Mouse (Mus musculus) adrenal gland, postnatal 10 days (tissue): ENCODE measurements around the gene Tbrg1. TPM values are rescaled to one million over a fixed set of nuclear protein-coding genes. Genes with fewer than 3 reads are reported as not detected.

Source experiments
- DNase-seq: peaks from one replicate; pipeline ENCODE4 v3.0.0; 2021; ENCODE audit warnings: mixed read lengths
- total RNA-seq, 2 experiments: library from RNA; stranded (reverse); gene quantifications; 2 replicates each; pipeline ENCODE4 v1.2.3; 2021

Gene Tbrg1
- total RNA-seq, 2 experiments from 2014 or later = 81.4 to 88.9 TPM

DNA sequence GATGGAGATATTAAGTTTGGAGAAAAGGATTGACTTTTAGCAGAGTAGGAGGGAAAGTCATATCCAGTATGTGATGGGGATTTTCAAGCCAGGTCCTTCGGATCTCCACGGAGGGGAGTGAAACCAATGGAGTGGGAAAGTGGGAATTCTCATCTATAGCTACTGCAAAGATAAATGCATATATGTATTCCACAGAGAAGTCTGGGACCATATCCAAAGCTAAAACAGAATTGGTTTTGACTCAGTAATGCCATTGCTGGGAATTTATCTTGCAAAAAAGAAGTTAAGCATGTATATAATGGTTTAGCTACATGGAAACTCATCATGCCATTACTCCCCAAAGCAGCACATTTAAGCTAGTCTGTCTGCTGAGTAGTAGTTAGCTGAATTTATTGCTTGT lies 24.8 kb downstream of the Tbrg1 start:
- no peak for DNase-seq

DNA sequence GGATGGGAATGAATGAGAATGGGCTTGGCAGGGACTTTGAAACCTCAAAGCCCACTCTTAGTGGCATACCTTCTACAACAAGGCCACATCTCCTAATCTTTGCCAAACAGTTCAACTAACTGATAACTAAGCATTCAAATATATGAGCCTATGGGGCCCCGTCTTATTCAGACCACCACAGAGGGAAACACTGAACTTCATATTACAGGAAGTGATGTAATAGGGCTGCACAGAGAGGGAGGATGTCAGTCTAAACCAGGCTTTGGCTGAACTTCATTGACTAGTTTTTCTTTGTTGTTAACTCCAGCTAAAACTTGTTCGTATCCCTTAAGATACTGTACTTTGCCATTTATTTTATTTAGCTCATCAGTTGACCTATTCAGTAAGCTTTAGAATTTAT lies 27.2 kb downstream of the Tbrg1 start:
- DNase-seq = no peak

DNA sequence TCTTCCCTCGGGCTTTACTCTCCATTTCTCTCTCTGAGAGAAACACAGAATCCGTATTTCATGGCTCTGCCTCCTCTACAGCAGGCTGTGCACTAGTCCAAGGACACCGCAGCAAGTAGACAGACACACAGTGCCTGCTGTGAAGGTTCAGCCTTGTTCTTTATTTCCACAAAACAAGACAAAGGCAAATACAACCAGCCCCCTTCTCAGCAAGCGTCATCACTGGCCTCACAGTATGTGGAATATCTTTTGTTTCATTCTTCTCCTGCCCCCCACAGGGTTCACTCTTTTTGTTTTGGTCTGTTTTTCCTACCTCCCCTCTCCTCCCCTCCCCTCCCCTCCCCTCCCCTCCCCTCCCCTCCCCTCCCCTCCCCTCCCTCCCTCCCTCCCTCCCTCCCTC lies 28.5 kb downstream of the Tbrg1 start:
- no peak for DNase-seq

DNA sequence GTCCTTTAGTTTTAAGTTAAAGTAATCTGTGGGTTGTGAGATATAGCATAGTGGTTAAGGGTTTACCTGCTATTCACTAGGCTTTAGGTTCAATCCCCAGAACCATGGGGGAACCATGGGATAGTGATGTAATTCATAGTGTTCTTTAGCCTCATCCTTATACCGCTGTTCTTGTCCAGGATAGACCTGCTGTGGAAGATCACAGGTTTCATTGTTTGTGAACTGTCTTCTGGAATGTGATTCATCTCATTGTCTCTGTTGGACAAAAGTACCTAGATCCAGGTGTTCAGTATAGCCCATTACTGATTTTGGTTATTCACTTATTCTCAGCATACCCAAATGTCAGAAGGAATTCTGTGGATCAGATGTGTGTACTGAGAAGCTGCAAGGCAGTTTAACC lies 29.8 kb downstream of the Tbrg1 start:
- no peak for DNase-seq

DNA sequence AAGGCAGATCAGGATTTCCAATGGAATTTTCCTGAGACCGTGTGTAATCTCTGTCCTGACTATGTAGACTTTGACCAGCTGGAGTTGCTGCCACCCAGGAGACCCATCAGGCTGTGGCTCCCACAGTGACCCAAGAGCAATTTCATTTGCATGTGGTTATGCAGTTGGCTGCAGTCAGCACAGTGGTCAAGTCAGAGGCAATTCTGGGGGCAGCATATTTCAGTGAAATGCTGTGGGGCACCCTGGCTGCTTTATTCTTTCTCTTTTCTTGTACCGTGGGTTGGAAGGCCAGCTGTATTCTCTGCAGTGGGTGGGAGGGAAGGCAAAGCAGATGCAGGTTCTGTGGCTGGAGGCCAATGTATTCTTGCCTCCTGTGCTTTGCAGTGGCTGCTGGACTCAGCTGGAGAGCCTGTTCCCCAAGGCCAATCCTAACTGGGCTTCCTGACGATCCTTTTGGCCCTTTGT lies 31.0 kb downstream of the Tbrg1 start:
- DNase-seq = no peak

DNA sequence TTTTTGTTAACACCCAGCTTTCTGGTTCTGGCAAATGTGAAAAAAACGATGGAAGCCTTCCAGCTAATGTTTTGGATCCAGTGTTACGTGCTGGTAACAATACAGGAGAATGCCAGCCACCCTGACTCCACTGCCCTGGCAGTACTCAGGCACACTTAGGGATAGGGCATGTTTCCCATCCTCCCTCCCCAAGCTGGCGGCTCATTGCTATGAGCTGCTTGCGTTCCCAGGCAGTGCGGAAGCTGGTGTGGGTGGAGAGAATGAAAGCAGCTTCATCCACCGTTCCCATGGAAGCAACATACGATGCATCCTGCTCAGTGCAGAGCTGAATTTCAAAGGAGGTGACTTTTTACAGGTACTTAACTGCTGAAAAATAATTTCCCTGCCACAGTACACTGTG lies 31.5 kb downstream of the Tbrg1 start:
- DNase-seq = peak; percentile 19

DNA sequence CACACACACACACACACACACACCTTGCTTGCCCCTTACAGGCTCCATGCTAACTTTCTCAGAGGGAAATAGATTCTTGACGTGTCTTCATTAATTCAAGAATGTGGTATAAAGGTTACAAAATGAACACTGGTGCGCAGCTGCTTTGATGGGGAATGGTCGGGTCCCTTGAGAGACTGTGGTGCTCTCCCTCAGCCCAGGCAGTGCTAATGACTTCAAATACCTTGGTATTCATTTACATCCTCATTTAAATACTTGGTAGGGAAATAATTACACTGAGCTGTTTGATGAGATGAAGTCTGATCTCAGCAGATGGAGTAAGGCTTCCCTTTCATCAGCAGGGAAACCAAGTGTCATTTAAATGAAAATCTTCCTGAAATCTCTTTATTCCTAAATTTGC lies 32.0 kb downstream of the Tbrg1 start:
- DNase-seq = no peak

DNA sequence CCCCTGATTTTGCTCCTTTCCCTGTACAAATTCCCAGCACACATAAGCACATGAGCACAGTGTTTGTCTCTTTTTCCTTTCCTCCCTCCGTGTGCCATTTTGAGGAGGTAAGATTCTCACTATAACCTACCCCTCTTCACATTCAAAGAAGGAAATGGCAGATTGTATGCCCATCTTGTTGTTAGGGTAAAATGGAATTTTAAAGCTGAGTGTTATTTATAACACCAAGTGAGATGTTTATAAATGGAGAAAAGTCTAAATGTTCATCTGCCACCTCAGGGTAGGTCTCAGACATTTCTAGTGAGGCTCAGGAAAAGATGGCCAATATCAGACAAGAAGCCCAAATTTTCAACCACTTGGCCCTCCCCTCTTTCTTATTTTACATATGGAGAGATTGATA lies 32.6 kb downstream of the Tbrg1 start:
- no peak for DNase-seq

DNA sequence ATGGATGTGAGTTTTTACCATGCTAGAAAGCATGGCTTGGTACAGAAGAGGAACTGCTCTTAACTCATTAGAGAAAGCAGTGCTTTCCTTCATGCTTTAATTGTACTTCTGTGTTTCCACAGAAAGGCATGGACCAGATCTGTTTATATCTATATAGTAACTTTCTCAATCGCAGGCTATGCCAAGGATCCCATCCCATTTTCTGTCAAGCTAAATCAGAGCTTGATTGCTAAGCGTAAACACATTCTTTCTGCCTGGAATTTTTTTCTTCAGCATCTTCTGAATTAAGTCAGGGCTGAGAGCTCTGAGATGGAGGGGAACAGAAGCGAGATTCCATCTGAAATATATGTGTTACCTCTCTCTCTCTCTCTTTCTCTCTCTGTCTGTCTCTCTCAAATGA lies 33.1 kb downstream of the Tbrg1 start:
- DNase-seq = no peak

DNA sequence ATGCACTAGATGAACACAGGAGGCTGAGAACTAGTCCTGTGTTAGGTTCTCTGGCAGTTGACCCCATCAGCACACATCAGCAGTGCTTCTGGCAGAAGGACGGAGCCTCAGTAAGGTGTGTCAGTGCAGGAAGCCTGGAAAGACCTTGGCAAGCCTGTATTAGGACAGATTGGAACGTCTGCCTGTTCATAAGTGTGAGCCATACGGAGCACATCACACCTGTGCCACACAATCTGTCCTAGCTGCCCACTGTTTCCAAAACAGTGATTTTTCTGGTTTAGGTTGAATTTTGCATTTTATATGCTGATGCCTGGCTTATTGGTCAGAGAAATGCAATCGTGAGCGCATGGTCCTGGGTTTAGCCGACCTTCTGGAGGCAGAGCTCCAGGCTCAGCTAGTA lies 35.8 kb downstream of the Tbrg1 start:
- no peak for DNase-seq

DNA sequence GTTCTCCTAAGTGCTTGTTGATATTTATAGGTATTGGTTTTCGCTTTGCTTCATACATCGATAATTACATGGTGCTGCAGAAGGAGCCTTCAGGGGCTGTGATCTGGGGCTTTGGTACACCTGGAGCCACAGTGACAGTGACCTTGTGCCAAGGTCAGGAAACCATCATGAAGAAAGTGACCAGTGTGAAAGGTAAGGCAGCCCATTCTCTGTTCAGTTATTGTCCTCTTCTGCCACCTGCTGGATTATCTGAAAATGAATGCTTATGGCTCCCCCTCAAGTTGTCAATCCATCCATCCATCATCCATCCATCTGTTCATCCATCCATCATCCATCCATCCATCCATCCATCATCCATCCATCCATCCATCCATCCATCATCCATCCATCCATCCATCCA lies 40.3 kb downstream of the Tbrg1 start:
- DNase-seq = peak; percentile 34

DNA sequence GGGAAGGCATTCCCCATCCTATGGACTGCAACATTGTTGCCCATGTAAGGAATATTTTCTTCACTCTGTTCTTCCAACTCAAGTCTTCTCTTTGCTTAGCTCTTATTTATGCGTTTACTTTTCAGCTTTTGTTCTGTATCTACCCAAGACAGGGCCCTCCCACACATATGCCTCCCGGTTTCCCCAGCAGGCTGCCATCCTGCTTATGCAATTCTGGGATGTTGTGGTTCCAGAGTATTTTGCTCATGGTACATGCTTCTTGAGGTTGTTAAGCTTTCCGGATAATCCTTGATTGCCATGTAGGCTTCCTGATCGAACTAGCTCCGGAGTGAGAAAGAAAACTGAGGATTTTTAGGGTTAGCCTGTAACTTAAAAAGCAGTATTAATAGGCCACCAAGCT lies 41.9 kb downstream of the Tbrg1 start:
- no peak for DNase-seq

DNA sequence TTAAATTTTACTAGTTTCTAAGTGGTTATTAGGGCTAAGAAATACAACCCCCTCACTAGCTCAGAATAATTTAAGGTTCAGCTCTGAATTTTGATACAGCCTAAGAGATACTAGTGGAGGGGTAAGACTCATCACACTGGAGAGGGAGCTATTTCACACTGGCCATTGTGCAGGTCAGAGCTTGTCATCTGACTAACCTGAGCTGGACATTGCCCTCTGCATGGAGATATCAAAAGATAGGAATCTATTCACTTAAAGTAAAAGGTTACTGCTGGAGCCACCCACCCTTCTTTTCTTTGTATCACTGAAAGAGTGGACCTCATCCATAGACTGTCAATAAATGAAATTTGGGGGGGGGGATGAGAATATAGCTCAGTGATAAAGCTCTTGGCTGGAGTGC lies 42.8 kb downstream of the Tbrg1 start:
- DNase-seq = no peak

DNA sequence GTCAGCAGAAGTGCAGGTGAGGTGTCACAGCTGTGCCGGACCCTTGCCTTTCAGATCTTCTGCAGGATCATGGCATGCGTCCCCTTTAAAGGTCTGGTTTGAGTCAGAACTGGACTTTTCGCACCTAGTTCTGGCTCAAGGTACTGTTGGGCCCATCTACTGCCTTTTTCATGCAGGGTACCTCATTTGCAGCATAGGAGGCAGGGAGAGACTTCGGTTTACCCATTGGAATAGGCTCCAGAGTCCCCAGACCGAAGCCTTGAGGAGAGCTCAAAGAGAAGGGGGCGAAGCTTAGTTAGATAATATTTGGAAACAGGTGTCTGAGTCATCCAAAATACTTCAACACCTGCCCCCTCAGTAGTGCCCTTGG lies 43.2 kb downstream of the Tbrg1 start:
- no peak for DNase-seq

DNA sequence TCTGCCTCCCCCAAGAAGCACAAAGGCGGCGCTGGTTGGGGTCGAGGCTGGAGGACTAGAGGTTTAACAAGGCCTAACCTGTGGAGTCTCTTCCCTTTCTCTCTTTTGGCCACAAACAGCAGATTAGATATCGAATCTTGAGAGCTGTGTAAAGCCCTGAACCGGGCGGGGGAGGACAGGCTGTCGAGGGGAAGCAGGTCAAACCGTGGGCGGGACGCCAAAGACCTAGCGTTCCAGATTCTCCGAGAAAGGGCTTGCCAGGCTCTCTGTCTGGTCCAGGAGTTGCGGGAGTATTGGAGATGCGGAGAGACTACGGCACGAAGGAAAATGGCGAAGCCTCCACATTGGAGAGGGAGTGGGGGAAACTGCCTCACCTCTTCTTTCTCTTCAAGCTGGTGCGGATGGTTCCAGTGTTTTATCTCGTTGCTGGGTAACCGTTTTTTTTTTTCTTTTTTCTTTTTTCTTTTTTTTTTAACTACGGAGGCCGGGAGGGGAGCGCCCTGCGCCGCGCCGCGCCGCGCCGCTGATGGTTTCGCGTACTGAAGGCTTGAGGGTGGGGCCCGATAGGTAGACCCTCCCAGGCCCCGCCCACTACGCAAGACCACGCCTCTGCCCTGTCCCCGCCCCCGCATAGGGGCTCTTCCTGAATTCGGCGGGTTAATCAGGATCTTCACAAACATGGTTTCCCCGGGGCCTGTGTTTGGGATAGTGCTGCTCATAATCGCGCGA lies 43.8 kb downstream of the Tbrg1 start, which contains the start of gene Spa17:
TSS of gene Spa17 (minus strand) at position 541 of the 729 bp plus-strand sequence.
- DNase-seq = peak; percentile 94

DNA sequence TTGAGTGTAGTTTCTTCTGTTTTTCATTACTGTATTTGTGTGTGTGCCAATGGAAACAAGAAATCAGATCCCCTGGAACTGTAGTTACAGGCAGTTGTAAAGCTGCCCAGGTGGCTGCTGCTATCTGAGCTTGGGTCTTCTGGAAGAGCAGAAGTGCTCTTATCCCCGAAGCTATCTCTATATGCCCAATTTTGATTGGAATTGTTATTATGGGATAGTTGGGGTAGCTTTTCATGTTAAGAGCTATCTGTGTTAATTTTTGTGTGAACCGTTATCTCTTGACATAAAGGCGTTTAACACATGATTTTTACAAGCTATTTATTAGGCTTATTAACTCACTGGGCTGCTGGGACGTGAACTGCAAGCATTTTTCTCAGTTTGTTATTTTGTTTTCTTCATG lies 47.6 kb downstream of the Tbrg1 start:
- DNase-seq = no peak

DNA sequence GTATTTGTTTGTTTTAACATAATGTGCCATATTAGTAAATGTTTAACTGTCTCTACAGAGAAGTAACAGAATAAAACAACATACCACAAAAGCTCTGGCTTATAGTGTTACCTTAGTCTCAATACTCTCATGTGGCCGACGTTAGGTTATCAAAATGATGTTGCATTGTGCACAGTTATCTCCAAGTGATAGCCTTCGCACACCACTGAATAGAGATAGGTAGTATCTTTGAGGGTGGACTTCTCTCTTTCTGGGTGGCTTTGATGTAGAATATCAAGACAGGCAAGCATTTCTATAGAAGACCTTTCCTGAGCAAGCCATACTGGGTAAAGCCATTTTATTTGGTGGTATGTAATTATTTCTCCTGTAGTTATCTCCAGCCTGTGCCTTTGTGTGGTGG lies 52.0 kb downstream of the Tbrg1 start:
- no peak for DNase-seq

DNA sequence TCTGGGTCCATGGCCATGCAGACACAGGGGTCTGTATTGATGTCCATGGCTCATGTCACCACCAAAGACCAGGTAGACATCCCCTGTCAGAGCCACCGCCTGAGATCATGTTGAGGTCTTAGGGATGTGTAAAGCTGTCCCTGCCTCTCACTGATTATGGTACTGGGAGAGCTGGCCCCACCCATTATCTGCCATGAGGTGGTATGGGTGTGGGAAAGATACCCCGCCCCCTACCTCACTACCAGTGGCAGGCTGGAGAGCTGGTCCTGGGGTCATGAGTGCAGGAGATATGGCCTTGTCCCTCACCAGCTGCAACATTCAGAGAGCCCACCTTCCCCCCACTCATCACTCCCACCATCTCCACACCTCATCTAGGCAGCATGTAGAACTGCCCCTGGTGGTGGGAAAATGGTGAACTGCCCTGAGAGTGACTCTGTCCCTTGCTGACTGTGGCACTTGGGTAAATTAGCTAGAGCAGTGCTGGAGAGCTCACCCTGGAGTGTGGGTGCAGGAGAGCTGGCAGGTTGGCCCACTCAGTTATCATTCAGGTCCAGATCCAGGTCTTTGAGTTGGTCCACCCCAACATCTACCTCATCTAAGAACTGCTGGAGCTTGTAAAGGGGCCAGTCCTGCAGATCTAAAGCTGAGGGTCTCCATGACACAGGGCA lies 56.4 kb downstream of the Tbrg1 start:
- DNase-seq = no peak

Other genes starting within 250 kb of the Tbrg1 start
- gene Robo3, start 224.1 kb downstream of the Tbrg1 start, total RNA-seq = under 1 TPM; 0.45 to 0.72 TPM
- 10 to 100 TPM; 14.7 to 22.5 TPM for gene Msantd2, start 168.0 kb downstream of the Tbrg1 start, total RNA-seq
- gene Esam, start 129.2 kb downstream of the Tbrg1 start, total RNA-seq = 10 to 100 TPM; 79.7 to 80.2 TPM
- 1 to 10 TPM; 5.6 to 9.0 TPM for gene Vsig2, start 118.1 kb downstream of the Tbrg1 start, total RNA-seq
- 1 to 10 TPM; 4.2 to 5.4 TPM for gene Nrgn, start 104.4 kb downstream of the Tbrg1 start, total RNA-seq
- gene Siae, start 101.6 kb downstream of the Tbrg1 start, total RNA-seq = 10 to 100 TPM; 13.7 to 14.5 TPM
- gene Spa17, start 43.6 kb downstream of the Tbrg1 start, total RNA-seq = 1 to 10 TPM; 3.5 to 3.7 TPM
- under 1 TPM in 1 of 2 experiments, not detected in 1; 0.99 TPM for gene Panx3, start 11.9 kb upstream of the Tbrg1 start, total RNA-seq
- gene Olfr160, start 58.9 kb upstream of the Tbrg1 start, total RNA-seq = not detected
- not detected for gene Olfr874, start 87.8 kb upstream of the Tbrg1 start, total RNA-seq
- not detected for gene Olfr875, start 114.5 kb upstream of the Tbrg1 start, total RNA-seq
- not detected for gene Olfr876, start 145.7 kb upstream of the Tbrg1 start, total RNA-seq
- not detected for gene Olfr877, start 197.0 kb upstream of the Tbrg1 start, total RNA-seq
- not detected for gene Olfr145, start 239.4 kb upstream of the Tbrg1 start, total RNA-seq